Mouse (Mus musculus): ENCODE data around the gene Gpatch2. TPM values are rescaled to one million over a fixed set of nuclear protein-coding genes. Genes with fewer than 3 reads are reported as not detected.

Gene Gpatch2
- polyA plus RNA-seq, 1 experiment from 2014 or later, result 29.0 TPM

- Histone ChIP-seq H3K9me3 (replicated peaks) (no peaks in the 10 kb centered on the region), H3K4me2 (replicated peaks) (no peak overlapping the region), H3K27me3 (no peaks in the 10 kb centered on the region), H3K36me3 (no peaks in the 10 kb centered on the region), H3K27ac (no peak overlapping the region), H3K9ac (no peak overlapping the region), H3K4me1 (peaks cover 8% of the 10 kb centered on the region; the same call in 1 of the 2 replicates), H3K4me3 (no peak overlapping the region)
- ATAC-seq (ENCODE audit: low FRiP score), result no peak
- 75% methylated on average over 4 of the region's 4 CpGs for WGBS
These were observed 52.3 kb downstream of the Gpatch2 start for GRCm38 (mm10) chr1:187267601-187268000.

GRCm38 (mm10) chr1:187270318-187271247 is 55.3 kb downstream of the Gpatch2 start:
- Histone ChIP-seq H3K4me1 (peaks cover 8% of the 10 kb centered on the region; the same call in 1 of the 2 replicates), H3K36me3 (no peaks in the 10 kb centered on the region), H3K4me3 (no peak overlapping the region), H3K9me3 (replicated peaks) (no peaks in the 10 kb centered on the region), H3K27me3 (no peaks in the 10 kb centered on the region), H3K27ac (no peak overlapping the region), H3K4me2 (replicated peaks) (no peak overlapping the region), H3K9ac (no peak overlapping the region)
- no peak for ATAC-seq (ENCODE audit: low FRiP score)
- 70% methylated on average over 10 of the region's 10 CpGs for WGBS

GRCm38 (mm10) chr1:187277324-187277723 is 62.0 kb downstream of the Gpatch2 start:
- 55% methylated on average over 9 of the region's 9 CpGs for WGBS
- no peak overlapping the region for H3K4me2 ChIP-seq (replicated peaks)
- no peak for ATAC-seq (ENCODE audit: low FRiP score)
- H3K27me3 ChIP-seq, result no peaks in the 10 kb centered on the region
- H3K9me3 ChIP-seq (replicated peaks), result no peaks in the 10 kb centered on the region
- peaks cover 20% of the 10 kb centered on the region for H3K4me1 ChIP-seq
- H3K27ac ChIP-seq, result 0 out of 2 replicates have a peak overlapping the region, but pooled peaks have one; percentile 35
- no peak overlapping the region for H3K4me3 ChIP-seq
- no peak overlapping the region for H3K9ac ChIP-seq
- H3K36me3 ChIP-seq, result no peaks in the 10 kb centered on the region

GRCm38 (mm10) chr1:187278472-187278871 is 63.2 kb downstream of the Gpatch2 start:
- WGBS, result 66% methylated on average over 5 of the region's 5 CpGs

GRCm38 (mm10) chr1:187279776-187280175 is 64.5 kb downstream of the Gpatch2 start:
- no peaks in the 10 kb centered on the region for H3K9me3 ChIP-seq (replicated peaks)
- ATAC-seq (ENCODE audit: low FRiP score), result no peak
- peaks cover 16% of the 10 kb centered on the region for H3K4me1 ChIP-seq
- no peak overlapping the region for H3K4me3 ChIP-seq
- H3K4me2 ChIP-seq (replicated peaks), result no peak overlapping the region
- no peak overlapping the region for H3K9ac ChIP-seq
- H3K36me3 ChIP-seq, result no peaks in the 10 kb centered on the region
- WGBS, result 83% methylated on average over 4 of the region's 4 CpGs
- H3K27ac ChIP-seq, result no peak overlapping the region
- no peaks in the 10 kb centered on the region for H3K27me3 ChIP-seq

More at GRCm38 (mm10) chr1:187278472-187278871, 63.2 kb downstream of the Gpatch2 start:
- no peak overlapping the region for H3K4me3 ChIP-seq
- H3K36me3 ChIP-seq, result no peaks in the 10 kb centered on the region
- peaks cover 16% of the 10 kb centered on the region for H3K4me1 ChIP-seq
- ATAC-seq (ENCODE audit: low FRiP score), result no peak
- no peaks in the 10 kb centered on the region for H3K27me3 ChIP-seq
- no peaks in the 10 kb centered on the region for H3K9me3 ChIP-seq (replicated peaks)
- H3K27ac ChIP-seq, result no peak overlapping the region
- H3K9ac ChIP-seq, result no peak overlapping the region
- H3K4me2 ChIP-seq (replicated peaks), result no peak overlapping the region

GRCm38 (mm10) chr1:187282321-187282720 is 67.0 kb downstream of the Gpatch2 start:
- Histone ChIP-seq H3K27me3 (no peaks in the 10 kb centered on the region), H3K27ac (no peak overlapping the region), H3K9ac (no peak overlapping the region), H3K4me3 (no peak overlapping the region), H3K4me1 (peaks cover 14% of the 10 kb centered on the region), H3K4me2 (replicated peaks) (no peak overlapping the region), H3K36me3 (no peaks in the 10 kb centered on the region), H3K9me3 (replicated peaks) (no peaks in the 10 kb centered on the region)
- no peak for ATAC-seq (ENCODE audit: low FRiP score)
- WGBS, result 69% methylated on average over 3 of the region's 3 CpGs

- Histone ChIP-seq H3K9me3 (replicated peaks) (no peaks in the 10 kb centered on the region), H3K9ac (no peak overlapping the region), H3K36me3 (no peaks in the 10 kb centered on the region), H3K27ac (no peak overlapping the region), H3K27me3 (no peaks in the 10 kb centered on the region), H3K4me3 (no peak overlapping the region), H3K4me1 (peaks cover 10% of the 10 kb centered on the region), H3K4me2 (replicated peaks) (no peak overlapping the region)
- WGBS, result 78% methylated on average over 6 of the region's 6 CpGs
- ATAC-seq (ENCODE audit: low FRiP score), result peak; percentile 58
These were observed 67.5 kb downstream of the Gpatch2 start for GRCm38 (mm10) chr1:187282804-187283203.

GRCm38 (mm10) chr1:187285735-187286134 is 70.4 kb downstream of the Gpatch2 start:
- H3K9me3 ChIP-seq (replicated peaks), result no peaks in the 10 kb centered on the region
- H3K4me1 ChIP-seq, result no peaks in the 10 kb centered on the region
- no peak overlapping the region for H3K9ac ChIP-seq
- no peak overlapping the region for H3K27ac ChIP-seq
- H3K4me3 ChIP-seq, result no peak overlapping the region
- no peaks in the 10 kb centered on the region for H3K36me3 ChIP-seq
- no peak for ATAC-seq (ENCODE audit: low FRiP score)
- H3K4me2 ChIP-seq (replicated peaks), result no peak overlapping the region
- no peaks in the 10 kb centered on the region for H3K27me3 ChIP-seq
- WGBS, result 84% methylated on average over 8 of the region's 8 CpGs

GRCm38 (mm10) chr1:187286411-187286810 is 71.1 kb downstream of the Gpatch2 start:
- WGBS, result 95% methylated on average over 4 of the region's 4 CpGs
- Histone ChIP-seq H3K4me1 (no peaks in the 10 kb centered on the region), H3K9me3 (replicated peaks) (no peaks in the 10 kb centered on the region), H3K4me3 (no peak overlapping the region), H3K9ac (no peak overlapping the region), H3K27me3 (no peaks in the 10 kb centered on the region), H3K27ac (no peak overlapping the region), H3K4me2 (replicated peaks) (no peak overlapping the region), H3K36me3 (no peaks in the 10 kb centered on the region)
- no peak for ATAC-seq (ENCODE audit: low FRiP score)

- Histone ChIP-seq H3K27ac (no peak overlapping the region), H3K4me3 (no peak overlapping the region), H3K27me3 (no peaks in the 10 kb centered on the region), H3K9ac (no peak overlapping the region), H3K4me1 (no peaks in the 10 kb centered on the region), H3K9me3 (replicated peaks) (no peaks in the 10 kb centered on the region), H3K36me3 (no peaks in the 10 kb centered on the region), H3K4me2 (replicated peaks) (no peak overlapping the region)
- WGBS, result 81% methylated on average over 3 of the region's 3 CpGs
- ATAC-seq (ENCODE audit: low FRiP score), result no peak
These were observed 71.6 kb downstream of the Gpatch2 start for GRCm38 (mm10) chr1:187286924-187287323.

- Histone ChIP-seq H3K36me3 (no peaks in the 10 kb centered on the region), H3K9me3 (replicated peaks) (no peaks in the 10 kb centered on the region), H3K27me3 (no peaks in the 10 kb centered on the region), H3K4me3 (no peak overlapping the region), H3K4me2 (replicated peaks) (no peak overlapping the region), H3K9ac (no peak overlapping the region), H3K4me1 (no peaks in the 10 kb centered on the region), H3K27ac (no peak overlapping the region)
- ATAC-seq (ENCODE audit: low FRiP score), result no peak
- WGBS, result 88% methylated on average over 7 of the region's 7 CpGs
These were observed 74.9 kb downstream of the Gpatch2 start for GRCm38 (mm10) chr1:187290186-187290585.

- ATAC-seq (ENCODE audit: low FRiP score), result no peak
- no peak overlapping the region for H3K27ac ChIP-seq
- H3K9ac ChIP-seq, result no peak overlapping the region
- no peaks in the 10 kb centered on the region for H3K4me1 ChIP-seq
- H3K4me2 ChIP-seq (replicated peaks), result no peak overlapping the region
- no peaks in the 10 kb centered on the region for H3K36me3 ChIP-seq
- H3K27me3 ChIP-seq, result no peaks in the 10 kb centered on the region
- H3K9me3 ChIP-seq (replicated peaks), result no peaks in the 10 kb centered on the region
- H3K4me3 ChIP-seq, result no peak overlapping the region
- 90% methylated on average over 10 of the region's 10 CpGs for WGBS
These were observed 76.4 kb downstream of the Gpatch2 start for GRCm38 (mm10) chr1:187291480-187292394.

All from hindbrain, embryonic 12.5 days (tissue).